Mouse (Mus musculus): ENCODE data around the gene Sept1.
"Not testable (repeated sequence)": the region's sequence is repeated elsewhere in the genome, so short reads cannot be mapped to it uniquely, and the experiment has no call there.

Sept1 gene

DNA sequence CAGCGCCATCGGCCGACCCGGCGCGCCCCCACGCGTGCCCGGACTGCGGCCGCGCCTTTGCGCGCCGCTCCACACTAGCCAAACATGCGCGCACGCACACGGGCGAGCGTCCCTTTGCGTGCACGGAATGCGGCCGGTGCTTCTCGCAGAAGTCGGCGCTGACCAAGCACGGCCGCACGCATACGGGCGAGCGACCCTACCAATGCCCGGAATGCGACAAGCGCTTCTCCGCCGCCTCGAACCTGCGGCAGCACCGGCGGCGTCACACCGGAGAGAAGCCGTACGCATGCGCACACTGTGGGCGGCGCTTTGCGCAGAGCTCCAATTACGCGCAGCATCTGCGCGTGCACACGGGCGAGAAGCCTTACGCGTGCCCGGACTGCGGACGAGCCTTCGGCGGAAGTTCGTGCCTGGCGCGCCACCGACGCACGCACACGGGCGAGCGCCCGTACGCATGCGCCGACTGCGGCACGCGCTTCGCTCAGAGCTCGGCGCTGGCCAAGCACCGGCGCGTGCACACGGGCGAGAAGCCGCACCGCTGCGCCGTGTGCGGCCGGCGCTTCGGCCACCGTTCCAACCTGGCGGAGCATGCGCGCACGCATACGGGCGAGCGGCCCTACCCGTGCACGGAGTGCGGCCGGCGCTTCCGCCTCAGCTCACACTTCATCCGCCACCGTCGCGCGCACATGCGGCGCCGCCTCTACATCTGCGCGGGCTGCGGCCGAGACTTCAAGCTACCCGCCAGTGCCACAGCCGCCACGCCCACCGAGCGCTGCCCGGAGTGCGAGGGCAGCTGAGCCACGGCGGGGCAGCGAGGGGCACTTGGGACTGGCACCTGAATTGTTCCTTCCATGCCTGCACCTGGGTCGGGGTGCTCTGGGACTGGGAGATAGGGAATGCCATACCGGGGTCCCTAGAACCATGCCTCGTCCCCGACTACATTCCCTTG is 21.2 kb upstream of the Sept1 start:
- DNase-seq (ENCODE audit: low read depth, low spot score) = peak; percentile 95

DNA sequence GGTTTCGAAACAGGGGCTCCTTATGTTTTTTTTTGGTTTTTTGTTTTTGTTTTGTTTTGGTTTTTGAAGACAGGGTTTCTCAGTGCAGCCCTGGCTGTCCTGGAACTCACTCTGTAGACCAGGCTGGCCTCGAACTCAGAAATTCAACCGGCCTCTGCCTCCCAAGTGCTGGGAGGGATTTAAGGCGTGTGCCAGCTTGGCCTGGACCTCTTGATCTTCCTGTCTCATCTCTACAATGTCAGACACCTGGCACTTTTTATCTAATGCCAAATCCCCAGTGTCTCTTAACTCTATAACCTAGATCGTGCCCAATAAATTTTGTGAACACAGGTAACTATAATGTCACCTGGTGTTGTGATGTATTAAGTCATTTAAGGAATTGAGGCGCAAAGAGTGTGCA is 20.4 kb upstream of the Sept1 start:
- no peak for DNase-seq (ENCODE audit: low read depth, low spot score)

DNA sequence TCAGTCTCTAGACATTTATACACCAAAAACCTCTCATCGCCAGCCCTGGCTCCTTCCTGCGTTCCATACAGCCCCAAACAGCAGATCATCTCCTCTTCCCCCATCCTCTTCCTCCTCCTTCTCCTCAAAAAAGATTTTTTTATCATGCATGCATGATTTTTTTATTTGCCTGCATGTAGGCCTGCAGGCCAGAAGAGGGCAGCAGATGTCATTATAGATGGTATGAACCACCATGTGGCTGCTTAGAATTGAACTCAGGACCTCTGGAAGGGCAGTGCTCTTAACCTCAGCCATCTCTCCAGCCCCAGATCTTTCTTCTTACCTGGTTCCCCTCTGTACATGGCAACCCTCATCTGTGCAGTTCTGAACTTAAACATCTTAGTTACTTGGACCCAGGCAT is 19.5 kb upstream of the Sept1 start:
- DNase-seq (ENCODE audit: low read depth, low spot score) = no peak

DNA sequence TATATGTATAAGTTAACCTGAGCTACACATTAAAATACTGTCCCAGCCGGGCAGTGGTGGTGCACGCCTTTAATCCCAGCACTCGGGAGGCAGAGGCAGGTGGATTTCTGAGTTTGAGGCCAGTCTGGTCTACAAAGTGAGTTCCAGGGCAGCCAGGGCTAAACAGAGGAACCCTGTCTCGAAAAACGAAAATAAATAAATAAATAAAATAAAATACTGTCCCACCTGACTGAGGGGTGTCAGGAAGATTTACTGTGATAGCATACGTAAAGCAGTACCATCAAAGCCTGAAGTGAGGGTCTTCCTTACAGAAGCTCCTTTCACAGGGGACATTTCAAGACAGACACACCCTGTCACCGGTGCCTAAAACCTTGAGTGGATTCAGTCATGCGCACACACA is 17.6 kb upstream of the Sept1 start:
- DNase-seq (ENCODE audit: low read depth, low spot score) = not testable (repeated sequence)

DNA sequence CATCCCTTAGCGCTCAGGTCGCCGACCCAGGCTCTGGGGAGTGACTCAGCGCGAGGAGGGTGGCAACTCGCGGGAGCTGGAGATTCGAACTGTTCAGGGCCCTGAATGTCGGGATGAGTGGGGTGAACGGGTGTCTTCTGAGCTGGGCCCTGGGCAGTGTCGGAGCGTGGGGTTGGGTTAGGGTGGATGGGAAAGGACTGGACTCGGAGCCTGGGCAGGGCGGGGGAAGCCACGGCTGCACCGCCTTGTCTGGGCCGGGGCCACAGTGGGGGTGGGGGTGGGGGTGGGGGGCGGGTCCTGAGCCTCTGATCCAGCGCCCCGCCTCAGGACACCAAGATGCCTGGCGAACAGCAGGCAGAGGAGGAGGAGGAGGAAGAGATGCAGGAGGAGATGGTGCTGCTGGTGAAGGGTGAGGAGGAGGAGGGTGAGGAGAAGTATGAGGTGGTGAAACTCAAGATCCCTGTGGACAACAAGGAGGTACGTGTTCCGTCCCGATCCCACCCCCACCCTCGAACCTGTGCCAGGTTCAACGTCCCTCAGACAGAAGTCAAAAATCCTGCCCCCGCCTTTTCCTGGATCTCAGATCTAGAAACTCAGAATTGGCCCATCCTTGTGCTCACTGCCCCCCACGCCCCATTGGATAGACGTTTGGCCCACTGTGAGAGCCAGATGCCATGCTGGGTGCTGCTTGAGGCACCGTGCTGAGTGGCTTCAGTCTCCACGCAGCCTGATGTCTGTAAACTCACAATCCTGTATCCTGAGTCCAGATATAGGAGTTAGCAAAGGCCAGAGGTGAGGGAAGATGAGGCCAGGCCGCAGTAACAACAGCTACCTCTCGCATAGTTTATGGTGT is 12.0 kb upstream of the Sept1 start:
- DNase-seq (ENCODE audit: low read depth, low spot score) = no peak

DNA sequence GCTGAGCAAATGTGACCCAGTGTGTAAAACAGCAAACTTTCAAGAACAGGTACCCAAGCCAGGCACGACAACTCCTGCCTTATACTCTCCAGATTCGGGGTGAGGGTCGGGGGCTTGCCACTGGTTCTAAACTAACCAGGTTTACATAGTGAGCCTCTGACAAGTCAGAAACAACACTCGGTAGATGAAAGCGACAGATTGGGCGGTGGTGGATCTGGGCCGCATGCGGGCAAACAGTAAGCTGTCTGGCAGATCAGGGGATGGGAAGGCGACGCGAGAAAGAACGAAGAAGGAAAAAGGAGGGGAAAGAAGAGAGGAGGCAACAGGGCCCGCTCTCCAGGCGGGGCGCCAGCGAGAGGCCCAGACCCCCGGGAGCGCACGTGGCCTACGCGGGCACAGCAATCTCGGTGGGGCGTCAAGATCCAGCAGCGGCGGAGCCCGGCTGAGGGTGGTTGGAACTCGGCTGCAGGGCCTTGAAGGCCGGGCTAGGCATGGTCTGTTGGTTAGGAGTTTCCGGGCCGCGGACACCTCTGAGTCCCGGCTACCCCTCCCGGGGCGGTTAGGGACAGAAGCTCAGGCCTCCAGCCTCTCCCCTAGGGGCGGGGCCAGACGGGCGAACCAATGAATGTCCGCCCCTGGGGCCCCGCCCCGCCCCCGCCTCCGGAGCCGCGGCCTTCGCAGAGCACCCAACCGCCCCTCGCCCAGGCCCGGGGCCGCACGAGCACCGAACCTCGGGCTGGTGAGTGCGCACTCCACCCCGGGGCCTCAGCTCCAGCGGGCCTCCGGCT is 11.1 kb upstream of the Sept1 start, which contains the start of gene Zfp771:
Gene Zfp771, plus strand, starts transcription at position 405 of the 788 bp plus-strand sequence.
- peak; percentile 84 for DNase-seq (ENCODE audit: low read depth, low spot score)

DNA sequence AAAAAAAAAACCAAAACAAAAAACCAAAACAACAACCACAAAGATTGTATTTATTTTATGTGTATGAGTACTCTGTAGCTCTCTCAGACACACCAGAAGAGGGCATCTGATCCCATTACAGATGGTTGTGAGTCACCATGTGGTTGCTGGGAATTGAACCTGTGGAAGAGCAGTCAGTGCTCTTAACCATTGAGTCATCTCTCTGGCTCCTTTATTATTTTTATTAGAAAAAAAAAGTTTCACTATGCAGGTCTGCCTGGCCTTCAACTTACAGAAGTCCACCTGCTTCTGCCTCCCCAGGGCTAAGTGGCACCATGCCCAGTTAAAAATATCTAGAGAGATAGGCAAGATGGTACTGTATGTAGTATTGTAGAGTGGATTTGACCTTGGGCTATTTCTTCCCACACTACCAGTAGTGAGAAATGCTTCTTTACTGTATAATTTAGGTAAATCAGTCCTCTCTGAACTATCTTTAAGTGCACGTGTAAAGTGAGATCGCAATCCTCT is 10.5 kb upstream of the Sept1 start:
- DNase-seq (ENCODE audit: low read depth, low spot score) = no peak

DNA sequence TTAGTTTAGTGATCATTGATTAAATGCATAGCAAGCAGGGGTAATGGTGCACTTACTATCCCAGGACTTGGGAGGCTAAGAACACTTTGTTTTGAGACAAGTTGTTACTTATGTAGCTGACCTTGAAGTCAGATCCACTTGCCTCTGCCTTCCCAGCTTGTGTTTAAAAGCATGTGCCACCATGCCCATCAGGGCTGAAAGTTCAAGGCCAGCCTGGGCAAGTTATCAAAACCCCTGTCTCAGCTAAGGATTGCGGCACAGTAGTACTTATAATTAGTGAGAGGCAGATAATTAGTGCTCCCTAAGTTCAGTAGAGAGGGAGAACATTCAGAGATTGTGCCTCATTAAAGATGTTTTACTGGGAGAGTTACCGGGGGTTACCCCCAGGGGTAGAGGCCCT is 1.8 kb upstream of the Sept1 start:
- no peak for DNase-seq (ENCODE audit: low read depth, low spot score)

DNA sequence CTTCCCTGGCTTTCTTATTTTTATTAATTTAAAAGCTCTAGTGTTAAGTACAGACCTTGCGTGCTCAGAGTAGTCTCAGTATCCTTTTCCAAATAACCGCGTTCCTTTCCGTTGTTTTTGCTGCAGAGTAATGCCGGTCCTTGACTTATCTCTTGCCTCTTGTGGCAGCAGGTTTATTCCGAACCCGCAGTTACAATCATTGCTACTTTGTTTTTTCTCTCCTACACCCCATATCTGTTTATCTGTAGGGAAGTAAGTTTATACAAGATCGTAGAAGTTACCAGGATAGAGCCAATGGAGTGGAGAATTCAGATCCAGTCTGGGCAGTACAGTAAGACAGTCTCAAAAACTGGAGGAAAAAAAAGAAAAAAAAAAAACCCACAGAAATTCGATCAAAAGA is 835 bp upstream of the Sept1 start:
- DNase-seq (ENCODE audit: low read depth, low spot score) = no peak

DNA sequence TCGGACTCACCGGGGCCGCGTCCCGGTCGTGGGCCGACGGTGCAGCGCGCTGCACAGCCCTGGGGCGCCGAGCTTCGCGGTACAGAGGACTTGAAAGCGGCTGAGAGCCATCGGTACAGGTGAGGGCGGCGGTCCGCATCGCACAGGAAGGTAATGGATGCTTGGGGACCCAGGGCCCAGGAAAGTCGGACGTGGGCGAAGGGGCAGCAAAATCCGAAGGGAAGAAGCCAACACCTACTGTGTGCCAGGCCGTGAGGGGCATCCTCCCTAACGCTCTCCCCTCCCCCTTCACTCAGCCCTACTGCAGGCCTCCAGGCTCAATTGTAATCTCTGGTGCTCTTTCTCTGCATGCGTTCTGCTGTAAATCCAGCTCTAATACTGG is 429 bp upstream of the Sept1 start:
- DNase-seq (ENCODE audit: low read depth, low spot score) = no peak

DNA sequence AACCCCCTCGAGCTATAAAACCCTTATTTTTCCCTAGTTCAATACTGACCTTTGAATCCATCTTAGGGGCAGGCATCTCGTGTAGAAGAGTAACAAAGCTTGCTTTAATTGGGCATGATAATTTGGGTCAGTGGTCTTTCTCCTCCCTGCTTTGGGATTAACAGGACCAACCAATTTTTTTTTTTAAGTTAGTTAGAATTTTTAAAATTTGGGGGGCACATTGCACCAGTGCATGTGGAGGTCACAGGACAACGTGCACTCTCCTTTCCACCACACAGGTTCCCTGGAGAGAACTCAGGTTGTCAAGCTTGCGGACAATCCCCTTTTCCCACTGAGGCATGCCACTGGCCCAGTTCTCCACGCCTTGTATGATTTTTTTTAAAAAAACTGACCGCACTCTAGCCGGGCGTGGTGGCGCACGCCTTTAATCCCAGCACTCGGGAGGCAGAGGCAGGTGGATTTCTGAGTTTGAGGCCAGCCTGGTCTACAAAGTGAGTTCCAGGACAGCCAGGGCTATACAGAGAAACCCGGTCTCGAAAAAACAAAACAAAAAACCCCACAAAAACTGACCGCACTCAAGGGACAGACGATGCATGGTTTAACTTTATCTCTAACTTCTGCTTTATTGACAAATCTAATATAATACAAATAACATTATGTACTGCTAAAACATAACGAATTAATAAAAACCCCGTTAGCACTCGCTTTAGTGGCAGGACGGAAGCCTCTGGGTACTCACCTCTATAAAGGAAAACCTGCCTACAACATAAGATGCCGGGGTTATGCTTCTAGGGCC is 906 bp downstream of the Sept1 start:
- DNase-seq (ENCODE audit: low read depth, low spot score) = no peak

DNA sequence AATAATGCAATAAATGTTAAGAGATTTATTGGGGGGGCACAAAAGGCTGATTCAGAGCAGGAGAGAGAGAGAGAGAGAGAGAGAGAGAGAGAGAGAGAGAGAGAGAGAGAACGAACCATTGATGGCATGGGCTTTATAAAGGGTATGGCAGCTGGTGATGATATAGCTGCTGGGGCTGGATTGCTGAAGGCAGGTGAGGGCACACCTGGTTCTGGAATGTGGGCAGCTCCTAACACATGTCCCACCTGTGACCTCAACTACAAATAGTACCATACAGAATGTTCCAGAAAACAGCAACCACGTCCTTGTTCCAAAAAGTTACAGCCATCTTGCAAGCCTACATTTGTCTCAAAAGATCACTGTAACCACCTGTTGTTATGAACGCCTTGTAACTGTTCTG is 1.6 kb downstream of the Sept1 start:
- no peak for DNase-seq (ENCODE audit: low read depth, low spot score)

DNA sequence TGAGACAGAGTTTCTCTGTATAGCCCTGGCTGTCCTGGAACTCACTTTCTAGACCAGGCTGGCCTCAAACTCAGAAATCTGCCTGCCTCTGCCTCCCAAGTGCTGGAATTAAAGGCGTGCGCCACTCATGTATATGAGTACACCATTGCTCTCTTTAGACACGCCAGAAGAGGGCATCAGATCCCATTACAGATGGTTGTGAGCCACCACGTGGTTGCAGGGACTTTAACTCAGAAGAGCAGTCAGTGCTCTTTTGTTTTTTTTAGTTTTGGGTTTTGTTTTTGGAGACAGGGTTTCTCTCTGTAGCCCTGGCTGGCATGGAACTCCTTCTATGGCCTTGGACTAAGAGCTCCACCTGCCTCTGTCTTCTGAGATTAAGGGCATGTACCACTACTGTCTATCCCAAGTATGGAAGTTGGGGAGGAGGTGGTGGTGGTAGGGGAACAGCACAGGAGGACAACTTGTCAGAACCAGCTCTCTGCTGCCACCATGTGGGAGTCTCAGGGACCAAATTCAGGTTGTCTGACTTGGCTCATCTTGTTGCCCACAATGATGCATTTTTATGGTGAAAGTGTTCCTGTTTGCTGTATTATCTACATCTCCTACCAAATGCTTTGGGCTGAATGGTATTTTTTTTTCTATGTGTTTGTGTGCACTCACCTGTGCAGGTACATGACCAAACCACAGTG is 4.2 kb downstream of the Sept1 start:
- no peak for DNase-seq (ENCODE audit: low read depth, low spot score)

DNA sequence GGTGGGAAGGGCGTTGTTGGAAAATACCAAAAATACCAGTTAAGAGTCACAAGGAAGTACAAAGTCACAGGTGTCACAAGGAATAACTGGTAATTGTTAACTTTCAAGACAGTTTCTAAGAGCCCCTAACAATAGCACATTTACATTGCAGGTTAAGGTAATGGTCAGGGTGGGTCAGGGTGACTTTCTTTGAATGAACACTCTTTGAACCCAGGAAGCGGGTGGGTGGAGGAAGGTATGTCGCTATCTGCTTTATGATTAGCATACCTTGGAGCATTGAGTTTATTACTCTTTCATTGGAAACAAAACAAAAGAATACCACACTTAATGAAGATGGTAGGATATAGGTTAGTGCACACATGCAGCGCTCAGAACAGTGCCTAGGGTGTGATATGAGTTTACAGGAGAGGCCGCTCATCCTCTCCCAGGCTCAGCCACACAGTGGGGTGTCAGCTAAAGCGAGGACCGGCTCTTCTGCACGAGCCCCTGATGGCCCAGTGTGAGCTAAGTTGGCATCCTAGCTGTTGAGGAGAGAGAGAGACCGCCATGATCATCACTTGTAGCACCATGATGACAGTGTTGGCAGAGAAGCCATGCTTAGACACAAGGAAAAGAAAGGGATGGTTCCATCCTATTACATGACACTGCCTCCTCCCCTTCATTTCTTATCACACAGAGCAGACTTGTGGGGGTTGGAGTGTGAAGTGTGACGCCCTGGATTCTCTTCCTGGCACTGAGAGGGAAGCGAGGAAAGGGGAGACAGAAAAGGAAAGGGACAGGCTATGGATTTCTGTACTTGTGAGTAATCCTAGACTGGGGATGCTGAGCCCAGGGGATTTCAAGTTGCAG is 7.6 kb downstream of the Sept1 start:
- no peak for DNase-seq (ENCODE audit: low read depth, low spot score)

DNA sequence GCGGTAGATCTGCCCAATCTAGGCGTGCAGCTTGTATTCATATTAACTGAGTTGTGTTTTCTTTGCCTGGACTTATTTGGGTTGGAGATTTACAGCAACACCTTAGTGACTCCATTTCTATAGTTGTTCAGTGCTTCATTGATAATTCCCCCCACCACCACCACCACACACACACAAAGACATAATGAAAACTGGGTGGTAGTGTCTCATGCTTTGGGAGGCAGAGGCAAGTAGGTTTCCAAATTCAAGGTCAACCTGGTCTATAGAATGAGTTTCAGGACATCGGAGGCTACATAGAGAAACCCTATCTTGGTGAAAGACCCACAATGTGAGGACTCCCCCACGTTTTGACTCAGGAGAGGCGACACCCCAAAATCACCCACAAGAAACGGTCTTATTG is 8.3 kb downstream of the Sept1 start:
- no peak for DNase-seq (ENCODE audit: low read depth, low spot score)

DNA sequence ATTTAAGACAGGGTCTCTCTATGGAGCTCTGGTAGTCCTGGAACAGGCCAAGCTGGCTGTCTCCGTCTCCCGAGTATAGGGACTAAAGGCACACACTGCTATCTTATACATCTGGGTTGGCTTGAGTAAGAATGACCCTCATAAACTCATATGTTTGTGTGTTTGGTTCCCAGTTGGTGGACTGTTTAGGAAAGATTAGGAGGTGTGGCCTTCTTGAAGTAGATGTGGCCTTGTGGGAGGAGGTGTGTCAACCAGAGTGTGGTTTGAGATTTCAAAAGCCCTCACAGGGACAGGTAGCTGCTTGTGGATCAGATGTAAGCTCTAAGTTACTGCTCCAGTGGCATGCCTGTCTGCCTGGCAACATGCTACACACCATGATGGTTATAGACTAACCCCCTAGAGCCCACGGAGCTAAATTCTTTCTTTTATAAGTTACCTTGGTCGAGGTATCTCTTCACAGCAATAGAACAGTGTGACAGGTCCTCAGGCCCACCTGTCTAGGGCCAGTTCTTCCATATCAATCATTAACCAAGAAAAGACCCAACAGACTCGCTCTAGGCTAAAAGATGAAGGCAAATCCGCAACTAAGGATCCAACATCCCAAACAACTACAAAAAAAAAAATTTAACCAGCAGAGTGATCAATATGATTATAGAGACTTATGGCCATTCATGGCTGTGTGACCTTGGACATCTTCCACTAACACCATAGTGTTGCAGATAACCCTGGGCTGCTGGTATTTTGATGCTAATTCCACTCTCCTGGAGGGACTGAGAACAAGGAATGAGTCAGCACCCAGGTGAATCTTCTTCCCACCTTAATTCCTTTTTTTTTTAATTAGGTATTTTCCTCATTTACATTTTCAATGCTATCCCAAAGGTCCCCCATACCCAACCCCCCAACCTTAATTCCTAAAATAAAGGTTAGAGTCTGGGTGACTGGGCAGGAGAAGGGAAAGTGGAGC is 9.1 kb downstream of the Sept1 start:
- no peak for DNase-seq (ENCODE audit: low read depth, low spot score)

DNA sequence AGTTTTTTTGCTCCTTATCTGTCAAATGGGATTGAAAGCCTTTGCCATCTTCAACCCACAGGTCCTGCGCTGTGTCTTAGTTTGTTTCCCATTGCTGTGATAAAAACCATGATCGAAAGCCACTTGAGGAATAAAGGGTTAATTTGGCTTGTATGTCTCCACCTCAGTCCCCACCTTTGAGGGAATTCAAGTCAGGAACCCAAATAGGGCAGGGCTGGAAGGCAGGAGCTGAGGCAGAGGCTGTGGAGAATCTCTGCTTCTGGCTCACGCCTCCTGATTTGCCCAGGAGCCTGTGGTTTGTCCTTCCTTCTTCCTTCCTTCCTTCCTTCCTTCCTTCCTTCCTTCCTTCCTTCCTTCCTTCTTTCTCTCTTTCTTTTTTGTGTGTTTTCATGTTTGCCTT is 9.8 kb downstream of the Sept1 start:
- no peak for DNase-seq (ENCODE audit: low read depth, low spot score)

DNA sequence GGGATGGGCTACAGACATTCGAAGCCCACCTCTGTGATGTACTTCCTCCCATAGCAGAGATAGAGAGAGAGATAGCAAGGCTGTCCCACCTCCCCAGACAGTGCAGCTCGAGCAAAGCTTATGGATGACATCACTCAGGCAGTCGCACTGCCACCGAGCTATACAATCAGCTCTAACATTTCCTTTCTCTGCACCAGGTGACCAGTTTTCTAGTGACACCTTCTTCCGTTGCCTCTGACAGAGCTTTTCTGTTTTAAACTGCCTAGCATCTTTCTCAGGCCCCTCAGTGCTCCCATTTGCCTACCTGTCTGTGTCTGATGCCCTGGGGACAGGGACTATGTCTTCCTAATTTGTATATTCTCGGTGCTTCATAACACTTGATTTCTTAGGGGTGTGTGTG is 12.5 kb downstream of the Sept1 start:
- no peak for DNase-seq (ENCODE audit: low read depth, low spot score)

Measured in brain, embryonic 18.5 days (tissue).